Mouse (Mus musculus) spleen, adult 2 months (tissue): ENCODE results near the gene Fam120a.

ENCODE experiments used
- CTCF ChIP-seq: fragments of 200-500 bp; IDR thresholded peaks from 2 replicates; pipeline ENCODE4 v1.5.1; 2011; ENCODE audit warnings: mild to moderate bottlenecking, inconsistent platforms; ENCODE audit not compliant: insufficient read depth, insufficient read length, insufficient replicate concordance; ENCODE audit errors: extremely low read depth
- POLR2A ChIP-seq: fragments of 200-500 bp; IDR thresholded peaks from 2 replicates; pipeline ENCODE4 v1.6.1; 2011; ENCODE audit warnings: low read depth, low read length, inconsistent platforms

DNA sequence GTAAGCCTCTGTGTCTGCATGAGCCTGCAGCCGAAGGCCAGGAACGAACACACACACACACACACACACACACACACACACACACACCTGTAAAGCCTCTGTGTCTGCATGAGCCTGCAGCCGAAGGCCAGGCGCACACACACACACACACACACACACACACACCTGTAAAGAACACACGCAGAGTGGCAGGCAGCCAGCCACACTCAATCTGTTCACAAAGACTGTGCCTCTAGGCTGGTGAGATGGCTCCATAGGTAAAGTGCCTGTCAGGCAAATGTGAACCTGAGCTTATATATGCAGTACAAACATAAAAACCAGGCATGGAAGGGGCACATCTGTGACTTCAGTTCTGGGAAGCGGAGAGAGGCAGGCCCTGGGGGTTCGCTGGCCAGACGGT lies 117.0 kb downstream of the Fam120a start:
- TF ChIP-seq CTCF (no peak), POLR2A (no peak)
